Mouse (Mus musculus): ENCODE results near the gene Clcf1. TPM values are rescaled to one million over a fixed set of nuclear protein-coding genes. Genes with fewer than 3 reads are reported as not detected.
A peak's percentile ranks its signal among the peaks of the same experiment; 100 is the strongest.

Gene Clcf1
- total RNA-seq (2021) = 1 to 10 TPM in 1 of 2 experiments, under 1 TPM in 1; 0.58 to 1.2 TPM
- long read RNA-seq, experiment 1, partial matches to known transcripts = 0 of 1 reads
- long read RNA-seq, experiment 1, other reads (novel, unspliced or antisense) = 0 of 1 reads
- long read RNA-seq, experiment 2 = 0 reads

GRCm38 (mm10) chr19:4214071-4214770 is at the start of gene Clcf1, which contains the start of gene AC109138.7:
Gene Clcf1 (plus strand): TSS chr19:4214238.
Gene AC109138.7 (plus strand): TSS chr19:4214357.
- peak; percentile 42 for DNase-seq

GRCm38 (mm10) chr19:4164721-4165120 is 49.3 kb upstream of the Clcf1 start:
- DNase-seq = no peak
- intact Hi-C loops (cut with DNase I; ENCODE audit: low total_unique reads) = no loop called here

More at GRCm38 (mm10) chr19:4214071-4214770, at the start of gene Clcf1, which contains the start of gene AC109138.7:
- intact Hi-C loops (cut with DNase I; ENCODE audit: low total_unique reads) = no loop called here

- intact Hi-C loops (cut with DNase I; ENCODE audit: low total_unique reads) = no loop called here
- no peak for DNase-seq
Measured at GRCm38 (mm10) chr19:4166678-4167476, 47.2 kb upstream of the Clcf1 start.

GRCm38 (mm10) chr19:4169378-4169784 is 44.7 kb upstream of the Clcf1 start:
- peak; percentile 99 for DNase-seq
- intact Hi-C loops (cut with DNase I; ENCODE audit: low total_unique reads) = no loop called here

DNA sequence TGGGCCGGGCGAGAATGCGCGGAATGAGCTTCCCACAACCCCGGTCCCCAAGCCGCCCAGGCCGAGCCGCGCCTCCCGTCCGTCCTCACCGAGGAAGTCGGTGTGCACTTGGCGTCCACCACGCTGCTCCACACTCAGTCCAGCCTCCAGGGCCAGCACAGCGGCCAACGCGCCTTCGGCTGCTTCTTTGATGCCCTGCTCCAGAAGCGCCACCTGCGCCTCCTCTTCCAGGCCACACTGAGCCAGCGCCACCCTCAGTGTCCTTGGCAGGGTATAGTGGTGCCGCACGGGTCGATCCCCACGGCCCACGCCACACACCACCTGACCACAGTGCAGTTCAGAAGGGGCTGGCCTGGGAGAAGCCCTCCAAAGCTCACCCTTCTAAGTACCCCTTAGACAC is 44.2 kb upstream of the Clcf1 start:
- no peak for DNase-seq
- intact Hi-C loops (cut with DNase I; ENCODE audit: low total_unique reads) = no loop called here

- intact Hi-C loops (cut with DNase I; ENCODE audit: low total_unique reads) = no loop called here
- DNase-seq = no peak
Measured at GRCm38 (mm10) chr19:4170723-4171392, 43.2 kb upstream of the Clcf1 start.

DNA sequence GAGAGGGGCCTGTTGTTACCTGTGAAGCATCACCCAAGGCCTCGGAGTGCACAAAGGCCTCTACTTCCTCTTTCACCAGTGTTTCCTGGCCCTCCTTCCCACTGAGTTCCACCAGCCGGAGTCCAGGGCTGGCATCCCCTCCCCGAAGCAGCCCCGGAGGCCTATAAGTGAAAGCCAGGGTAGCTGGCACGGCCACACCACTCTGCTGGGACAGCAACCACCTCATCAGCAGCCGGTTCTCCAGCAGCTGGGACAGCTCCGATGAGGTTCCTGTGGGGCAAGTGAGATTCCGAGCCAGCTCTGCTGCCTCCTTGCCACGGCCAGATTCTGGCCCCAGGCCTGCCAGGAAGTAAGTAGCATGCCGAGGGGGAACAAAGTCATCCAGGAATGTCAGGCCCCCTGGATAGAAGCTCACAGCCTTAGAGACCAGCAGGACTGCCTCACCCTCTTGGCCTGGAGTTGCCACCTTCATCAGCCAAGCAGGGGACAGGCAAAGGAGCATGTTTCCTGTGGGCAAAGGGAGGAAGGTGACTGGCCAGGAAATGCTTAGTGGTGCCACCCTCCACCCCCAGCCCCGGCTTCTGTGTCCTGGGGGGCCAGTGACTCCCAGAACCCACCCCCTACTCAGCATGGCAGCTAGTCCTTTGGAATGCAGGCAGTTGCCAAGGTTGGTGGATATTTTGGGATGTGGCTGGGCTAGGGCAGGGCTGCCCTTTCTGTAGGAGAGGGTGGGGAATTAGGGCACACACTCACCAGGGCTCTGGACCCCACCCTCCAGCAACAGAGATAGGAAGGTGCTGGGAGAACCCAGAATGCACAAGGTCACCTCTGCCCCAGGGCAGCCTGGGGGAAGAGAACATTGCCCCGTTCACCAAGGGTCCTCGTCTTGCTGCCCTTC is 42.4 kb upstream of the Clcf1 start:
- intact Hi-C loops (cut with DNase I; ENCODE audit: low total_unique reads) = no loop called here
- DNase-seq = peak; percentile 71

DNA sequence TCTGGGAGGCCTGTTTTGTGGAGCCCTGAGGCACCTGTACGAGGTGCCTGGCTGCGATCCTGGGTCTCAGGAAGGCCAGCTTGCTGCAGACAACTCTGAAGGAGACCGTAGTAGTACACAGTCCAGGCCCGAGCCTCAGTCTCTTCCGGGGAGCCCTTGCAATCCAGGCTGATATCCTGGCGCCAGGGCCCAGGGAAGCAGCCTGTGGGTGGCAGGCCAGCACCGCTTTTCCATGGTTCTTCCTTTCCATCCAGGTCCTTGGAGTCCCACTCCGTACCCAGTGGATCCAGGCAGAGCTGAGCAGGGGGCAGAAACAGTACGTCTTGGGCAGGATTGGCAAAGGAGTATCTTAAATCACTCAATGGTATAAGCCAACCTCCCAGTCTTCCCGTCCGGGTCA is 41.1 kb upstream of the Clcf1 start:
- DNase-seq = no peak
- intact Hi-C loops (cut with DNase I; ENCODE audit: low total_unique reads) = no loop called here

DNA sequence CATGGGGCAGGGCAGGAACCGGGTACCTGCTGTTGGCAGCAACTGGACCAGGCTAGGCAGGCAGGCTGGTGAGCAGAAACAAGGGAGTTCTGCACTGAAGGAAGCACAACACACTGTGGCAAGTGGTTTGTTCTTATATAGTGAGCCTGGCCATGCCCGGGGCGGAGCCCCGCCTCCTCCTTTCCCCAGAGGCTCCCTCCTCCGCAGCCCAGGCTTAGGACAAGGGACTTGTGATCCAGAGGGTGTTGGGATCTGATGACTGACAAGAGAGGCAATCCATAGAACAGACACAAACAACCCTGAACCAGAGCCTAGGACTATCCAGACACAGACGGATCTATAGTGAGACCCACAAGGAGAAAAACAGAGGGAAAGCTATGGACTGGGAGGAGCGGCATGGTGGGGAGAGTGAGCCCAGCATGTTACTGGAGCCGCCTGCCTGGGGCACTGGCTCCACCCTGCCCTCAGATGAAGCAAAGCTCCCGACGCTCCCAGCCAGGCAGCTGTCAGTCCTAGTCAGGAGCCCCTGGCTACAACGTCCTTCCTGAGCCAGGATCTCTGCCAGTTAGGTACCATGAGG is 38.6 kb upstream of the Clcf1 start, which contains the start of gene Carns1:
Gene Carns1, minus strand, starts transcription at position 112 of the 580 bp plus-strand sequence.
- intact Hi-C loops (cut with DNase I; ENCODE audit: low total_unique reads) = no loop called here
- peak; percentile 65 for DNase-seq

DNA sequence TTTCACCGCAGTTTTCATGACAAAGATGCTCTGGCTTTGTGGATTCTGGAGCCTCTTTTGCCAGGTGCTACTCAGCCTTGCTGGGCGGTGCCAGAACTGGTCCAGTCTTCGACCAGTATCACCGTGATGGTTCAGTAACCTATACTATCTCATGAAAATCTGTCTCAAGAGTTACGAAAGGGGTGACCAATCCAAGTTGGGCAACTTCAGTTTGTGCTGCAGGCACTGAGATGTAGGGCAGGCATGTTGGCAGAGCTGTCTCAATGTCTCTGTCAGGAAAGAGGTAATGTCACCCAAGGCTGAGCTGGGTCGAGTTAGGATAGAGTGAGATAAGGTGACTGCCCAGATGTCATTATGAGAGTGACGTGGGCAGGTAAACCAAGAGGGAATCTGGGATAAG is 33.6 kb upstream of the Clcf1 start:
- no peak for DNase-seq
- intact Hi-C loops (cut with DNase I; ENCODE audit: low total_unique reads) = no loop called here

DNA sequence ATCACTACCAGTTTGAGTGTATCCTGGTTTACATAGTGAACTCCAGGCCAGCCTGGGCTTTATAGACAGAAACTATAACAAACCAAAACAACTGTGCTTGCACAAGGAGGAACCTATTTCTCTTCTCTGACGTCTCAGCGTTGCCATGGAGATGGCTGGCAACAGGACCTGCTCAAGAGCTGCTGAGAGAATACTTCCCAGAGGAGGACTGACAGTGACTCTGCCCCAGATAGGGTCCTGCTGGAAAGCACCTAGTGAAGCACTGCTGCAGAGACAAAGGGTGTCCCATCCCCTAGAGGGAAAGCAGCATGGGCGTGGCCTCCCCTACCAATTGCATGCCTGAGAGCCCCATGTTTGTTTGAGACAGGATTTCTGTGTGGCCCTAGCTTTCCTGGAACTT is 32.1 kb upstream of the Clcf1 start:
- intact Hi-C loops (cut with DNase I; ENCODE audit: low total_unique reads) = no loop called here
- DNase-seq = peak; percentile 47

DNA sequence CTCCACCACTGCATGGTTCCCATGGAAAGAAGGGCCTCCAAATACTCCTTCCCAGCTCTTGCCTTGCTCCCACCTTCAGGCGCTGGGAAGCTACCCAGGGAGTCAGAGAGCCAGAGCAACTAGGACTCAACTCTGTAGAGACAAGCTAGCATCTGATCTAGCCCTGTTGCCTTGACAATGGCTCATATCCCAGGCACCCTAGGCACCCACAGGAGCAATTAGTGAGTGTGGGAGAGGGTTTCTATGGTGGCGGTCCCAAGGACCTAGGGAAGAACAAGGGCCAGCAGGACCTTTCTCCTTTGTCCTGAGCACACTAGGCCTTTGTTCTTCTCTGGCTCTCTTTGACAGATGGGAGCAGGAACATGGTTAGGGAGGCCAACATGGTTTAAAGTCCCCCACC is 30.3 kb upstream of the Clcf1 start:
- intact Hi-C loops (cut with DNase I; ENCODE audit: low total_unique reads) = no loop called here
- no peak for DNase-seq

GRCm38 (mm10) chr19:4184976-4185975 is 28.8 kb upstream of the Clcf1 start:
- DNase-seq = no peak
- intact Hi-C loops (cut with DNase I; ENCODE audit: low total_unique reads) = no loop called here

- intact Hi-C loops (cut with DNase I; ENCODE audit: low total_unique reads) = no loop called here
- no peak for DNase-seq
Measured at GRCm38 (mm10) chr19:4187303-4187702, 26.7 kb upstream of the Clcf1 start.

GRCm38 (mm10) chr19:4189051-4189620 is 24.9 kb upstream of the Clcf1 start:
- intact Hi-C loops (cut with DNase I; ENCODE audit: low total_unique reads) = no loop called here
- DNase-seq = no peak

DNA sequence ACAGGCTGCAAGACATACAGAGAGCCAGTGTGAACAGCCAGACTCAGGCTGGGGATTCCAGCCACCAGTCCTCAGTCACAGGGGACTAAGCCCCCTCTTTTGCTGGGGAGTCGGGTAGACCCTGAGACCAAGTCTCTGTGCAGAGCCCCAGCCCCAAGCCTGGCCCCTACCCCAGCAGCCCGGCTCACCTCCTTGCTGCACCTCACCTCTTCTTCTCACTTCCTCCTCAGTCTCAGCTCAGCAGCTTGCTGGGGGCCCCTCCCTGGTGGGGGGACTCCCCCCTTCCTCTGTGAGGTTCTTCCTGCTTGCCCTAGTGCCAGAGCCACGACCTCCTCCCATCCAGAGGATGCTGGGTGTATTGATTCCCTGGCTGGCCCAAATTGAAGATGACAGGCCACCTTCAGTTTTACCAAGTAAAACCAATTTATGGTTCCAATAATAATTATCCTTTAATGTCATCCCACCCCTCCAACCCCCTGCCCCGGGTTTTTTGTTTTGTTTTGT is 23.2 kb upstream of the Clcf1 start, which contains the start of gene Tbc1d10c:
Gene Tbc1d10c, minus strand, starts transcription at position 454 of the 504 bp plus-strand sequence.
- intact Hi-C loops (cut with DNase I; ENCODE audit: low total_unique reads) = no loop called here
- DNase-seq = peak; percentile 32
